Mouse (Mus musculus): ENCODE data around the gene Ubqln4.
A peak's percentile ranks its signal among the peaks of the same experiment; 100 is the strongest.

GRCm38 (mm10) chr3:88532689-88533511, 20.7 kb upstream of the Ubqln4 start:
- no peak for TF ChIP-seq USF1 (IDR thresholded peaks at IDR 0.05; ENCODE audit: low read depth, low read length)
- peak; percentile 35; the same call in 1 of the 2 replicates for TF ChIP-seq SIN3A (IDR thresholded peaks at IDR 0.05; ENCODE audit: low read length)
- no peak for TF ChIP-seq RAD21 (IDR thresholded peaks at IDR 0.05; ENCODE audit: low read depth, low read length)
- no peak for TF ChIP-seq EP300 (IDR thresholded peaks at IDR 0.05; ENCODE audit: low read length)
- no peak for TF ChIP-seq TCF12 (IDR thresholded peaks at IDR 0.05; ENCODE audit: low read depth, low read length)
- TF ChIP-seq POLR2A (IDR thresholded peaks at IDR 0.05; ENCODE audit: low read depth, low read length): no peak
- no peak for TF ChIP-seq NRF1 (IDR thresholded peaks at IDR 0.05; ENCODE audit: low read depth, low read length)
- no peak for TF ChIP-seq ZNF384 (IDR thresholded peaks at IDR 0.05; ENCODE audit: low read depth, low read length)

Data from CH12.LX (cell line).